Mouse (Mus musculus): ENCODE measurements at regions not wholly inside any gene's neighbourhood (a gene's known extent, or its start where the extent isn't known, plus 50 kb on each side); places are given as distances from the start of the nearest gene placed in this dataset.
A peak's percentile ranks its signal among the peaks of the same experiment; 100 is the strongest.
"Not testable (repeated sequence)": the region's sequence is repeated elsewhere in the genome, so short reads cannot be mapped to it uniquely, and the experiment has no call there.

- no peaks in the 10 kb centered on the region for H3K4me1 ChIP-seq
- no peak overlapping the region for H3K4me2 ChIP-seq (replicated peaks)
- no peak overlapping the region for H3K9ac ChIP-seq (replicated peaks)
- 0 out of 2 replicates have a peak overlapping the region, but pooled peaks have one; percentile 25 for H3K27ac ChIP-seq (replicated peaks)
- 74% methylated on average over 11 of the region's 11 CpGs for WGBS
- no peak overlapping the region for H3K4me3 ChIP-seq
- H3K36me3 ChIP-seq = no peaks in the 10 kb centered on the region
- no peaks in the 10 kb centered on the region for H3K9me3 ChIP-seq
- H3K27me3 ChIP-seq = no peaks in the 10 kb centered on the region
- no peak for ATAC-seq (ENCODE audit: low FRiP score, low read depth)
Observed at GRCm38 (mm10) chr13:103612720-103613332, 161.6 kb downstream of the Srek1 start.

- no peak for ATAC-seq (ENCODE audit: low FRiP score, low read depth)
- Histone ChIP-seq H3K36me3 (no peaks in the 10 kb centered on the region), H3K4me1 (no peaks in the 10 kb centered on the region), H3K27ac (replicated peaks) (no peak overlapping the region), H3K9ac (replicated peaks) (no peak overlapping the region), H3K4me2 (replicated peaks) (no peak overlapping the region), H3K27me3 (no peaks in the 10 kb centered on the region), H3K4me3 (no peak overlapping the region), H3K9me3 (no peaks in the 10 kb centered on the region)
- WGBS = 92% methylated on average over 5 of the region's 5 CpGs
Observed at GRCm38 (mm10) chr13:103602302-103602701, 172.1 kb downstream of the Srek1 start.

- H3K27me3 ChIP-seq = no peaks in the 10 kb centered on the region
- no peaks in the 10 kb centered on the region for H3K4me1 ChIP-seq
- no peak overlapping the region for H3K4me2 ChIP-seq (replicated peaks)
- 89% methylated on average over 16 of the region's 16 CpGs for WGBS
- ATAC-seq (ENCODE audit: low FRiP score, low read depth) = no peak
- H3K4me3 ChIP-seq = no peak overlapping the region
- H3K36me3 ChIP-seq = no peaks in the 10 kb centered on the region
- H3K27ac ChIP-seq (replicated peaks) = no peak overlapping the region
- no peak overlapping the region for H3K9ac ChIP-seq (replicated peaks)
- H3K9me3 ChIP-seq = no peaks in the 10 kb centered on the region
Observed at GRCm38 (mm10) chr13:103592371-103592770, 182.0 kb downstream of the Srek1 start.

GRCm38 (mm10) chr13:103591874-103592273 lies 182.5 kb downstream of the Srek1 start:
- Histone ChIP-seq H3K27ac (replicated peaks) (no peak overlapping the region), H3K4me3 (no peak overlapping the region), H3K9me3 (no peaks in the 10 kb centered on the region), H3K27me3 (no peaks in the 10 kb centered on the region), H3K36me3 (no peaks in the 10 kb centered on the region), H3K4me2 (replicated peaks) (no peak overlapping the region), H3K4me1 (no peaks in the 10 kb centered on the region), H3K9ac (replicated peaks) (no peak overlapping the region)
- ATAC-seq (ENCODE audit: low FRiP score, low read depth) = no peak
- WGBS = 82% methylated on average over 6 of the region's 6 CpGs

GRCm38 (mm10) chr13:103591381-103591780 lies 183.0 kb downstream of the Srek1 start:
- not testable (repeated sequence) for H3K4me3 ChIP-seq; H3K36me3 ChIP-seq; H3K27me3 ChIP-seq; H3K9ac ChIP-seq (replicated peaks); ATAC-seq (ENCODE audit: low FRiP score, low read depth); H3K4me2 ChIP-seq (replicated peaks); H3K4me1 ChIP-seq; H3K9me3 ChIP-seq; H3K27ac ChIP-seq (replicated peaks)
- 84% methylated on average over 7 of the region's 7 CpGs for WGBS

GRCm38 (mm10) chr13:103589646-103590045 lies 184.8 kb downstream of the Srek1 start:
- Histone ChIP-seq H3K9ac (replicated peaks) (no peak overlapping the region), H3K27ac (replicated peaks) (no peak overlapping the region), H3K4me2 (replicated peaks) (no peak overlapping the region), H3K9me3 (no peaks in the 10 kb centered on the region), H3K27me3 (no peaks in the 10 kb centered on the region), H3K4me3 (no peak overlapping the region), H3K4me1 (no peaks in the 10 kb centered on the region), H3K36me3 (no peaks in the 10 kb centered on the region)
- ATAC-seq (ENCODE audit: low FRiP score, low read depth) = no peak
- 91% methylated on average over 5 of the region's 5 CpGs for WGBS

GRCm38 (mm10) chr13:103576856-103577255 lies 197.6 kb downstream of the Srek1 start:
- Histone ChIP-seq H3K4me1 (no peaks in the 10 kb centered on the region), H3K4me2 (replicated peaks) (no peak overlapping the region), H3K27ac (replicated peaks) (no peak overlapping the region), H3K36me3 (no peaks in the 10 kb centered on the region), H3K9ac (replicated peaks) (no peak overlapping the region), H3K4me3 (no peak overlapping the region), H3K9me3 (no peaks in the 10 kb centered on the region), H3K27me3 (no peaks in the 10 kb centered on the region)
- 58% methylated on average over 4 of the region's 4 CpGs for WGBS
- no peak for ATAC-seq (ENCODE audit: low FRiP score, low read depth)

GRCm38 (mm10) chr13:103564715-103565114 lies 209.7 kb downstream of the Srek1 start:
- H3K27me3 ChIP-seq = no peaks in the 10 kb centered on the region
- 79% methylated on average over 8 of the region's 8 CpGs for WGBS
- H3K4me2 ChIP-seq (replicated peaks) = no peak overlapping the region
- no peak overlapping the region for H3K4me3 ChIP-seq
- H3K9me3 ChIP-seq = no peaks in the 10 kb centered on the region
- no peak overlapping the region for H3K27ac ChIP-seq (replicated peaks)
- H3K4me1 ChIP-seq = no peaks in the 10 kb centered on the region
- H3K9ac ChIP-seq (replicated peaks) = no peak overlapping the region
- H3K36me3 ChIP-seq = no peaks in the 10 kb centered on the region
- no peak for ATAC-seq (ENCODE audit: low FRiP score, low read depth)

- no peak overlapping the region for H3K4me2 ChIP-seq (replicated peaks)
- H3K4me1 ChIP-seq = no peaks in the 10 kb centered on the region
- no peak overlapping the region for H3K27ac ChIP-seq (replicated peaks)
- no peak for ATAC-seq (ENCODE audit: low FRiP score, low read depth)
- H3K9me3 ChIP-seq = no peaks in the 10 kb centered on the region
- no peak overlapping the region for H3K9ac ChIP-seq (replicated peaks)
- H3K36me3 ChIP-seq = no peaks in the 10 kb centered on the region
- WGBS = 87% methylated on average over 26 of the region's 26 CpGs
- no peaks in the 10 kb centered on the region for H3K27me3 ChIP-seq
- H3K4me3 ChIP-seq = no peak overlapping the region
Observed at GRCm38 (mm10) chr13:103561795-103562705, 212.4 kb downstream of the Srek1 start.

GRCm38 (mm10) chr13:103558915-103559314 lies 215.5 kb downstream of the Srek1 start:
- H3K4me3 ChIP-seq = no peak overlapping the region
- WGBS = 73% methylated on average over 3 of the region's 3 CpGs
- ATAC-seq (ENCODE audit: low FRiP score, low read depth) = no peak

GRCm38 (mm10) chr13:103539577-103539976 lies 205.3 kb upstream of the Mast4 start:
- 90% methylated on average over 10 of the region's 10 CpGs for WGBS
- H3K36me3 ChIP-seq = no peaks in the 10 kb centered on the region
- H3K4me1 ChIP-seq = no peaks in the 10 kb centered on the region
- no peaks in the 10 kb centered on the region for H3K27me3 ChIP-seq
- H3K4me3 ChIP-seq = no peak overlapping the region
- H3K9ac ChIP-seq (replicated peaks) = no peak overlapping the region
- no peak overlapping the region for H3K4me2 ChIP-seq (replicated peaks)
- H3K27ac ChIP-seq (replicated peaks) = no peak overlapping the region
- no peak for ATAC-seq (ENCODE audit: low FRiP score, low read depth)
- H3K9me3 ChIP-seq = no peaks in the 10 kb centered on the region

More at GRCm38 (mm10) chr13:103558915-103559314, 215.5 kb downstream of the Srek1 start:
- no peaks in the 10 kb centered on the region for H3K9me3 ChIP-seq
- no peaks in the 10 kb centered on the region for H3K36me3 ChIP-seq
- no peaks in the 10 kb centered on the region for H3K4me1 ChIP-seq
- H3K27ac ChIP-seq (replicated peaks) = no peak overlapping the region
- H3K4me2 ChIP-seq (replicated peaks) = no peak overlapping the region
- H3K9ac ChIP-seq (replicated peaks) = no peak overlapping the region
- H3K27me3 ChIP-seq = no peaks in the 10 kb centered on the region

- Histone ChIP-seq H3K9me3 (no peaks in the 10 kb centered on the region), H3K4me2 (replicated peaks) (no peak overlapping the region), H3K27ac (replicated peaks) (no peak overlapping the region), H3K27me3 (no peaks in the 10 kb centered on the region), H3K4me1 (no peaks in the 10 kb centered on the region), H3K36me3 (no peaks in the 10 kb centered on the region), H3K4me3 (no peak overlapping the region), H3K9ac (replicated peaks) (no peak overlapping the region)
- no peak for ATAC-seq (ENCODE audit: low FRiP score, low read depth)
- WGBS = 90% methylated on average over 1 of the region's 1 CpGs
Observed at GRCm38 (mm10) chr13:103513825-103514224, 179.5 kb upstream of the Mast4 start.
